Mouse (Mus musculus): Measurements from ENCODE around the gene Hist1h3g. TPM values are rescaled to one million over a fixed set of nuclear protein-coding genes. Genes with fewer than 3 reads are reported as not detected.

Hist1h3g gene
- total RNA-seq, 2 experiments from 2014 or later = 3.6 to 5.5 TPM

DNA sequence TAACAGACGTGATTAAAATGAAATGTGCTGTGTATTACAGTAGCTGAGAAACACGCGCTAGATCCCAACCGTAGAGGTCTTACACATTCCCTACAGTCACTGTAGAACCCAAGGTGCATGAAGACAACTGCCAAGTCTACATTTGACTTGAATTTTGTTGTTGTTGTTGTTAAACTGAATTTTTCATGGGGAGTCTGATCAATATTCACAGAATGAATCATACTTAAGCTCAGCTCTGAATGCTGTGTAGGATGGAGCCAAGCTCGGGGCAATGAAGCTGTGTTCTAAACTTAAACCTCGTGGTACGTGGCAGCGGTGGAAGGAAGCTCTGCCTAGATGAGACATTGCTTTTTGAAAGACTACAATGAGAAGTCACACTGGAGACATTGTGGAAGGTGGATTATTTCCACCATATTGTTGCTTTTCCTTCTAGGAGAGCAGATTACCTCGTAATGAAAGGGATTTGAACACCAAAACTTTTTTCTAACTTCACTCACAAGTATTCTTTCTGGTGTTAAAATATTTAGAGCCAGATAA lies 33.1 kb upstream of the Hist1h3g start:
- no peak for DNase-seq (ENCODE audit: low spot score in 2 of 2)
- Histone ChIP-seq H3K4me3 (no peak overlapping the region), H3K27ac (no peak overlapping the region)
- no peak for TF ChIP-seq CTCF (conservative IDR thresholded peaks at IDR 0.05)

DNA sequence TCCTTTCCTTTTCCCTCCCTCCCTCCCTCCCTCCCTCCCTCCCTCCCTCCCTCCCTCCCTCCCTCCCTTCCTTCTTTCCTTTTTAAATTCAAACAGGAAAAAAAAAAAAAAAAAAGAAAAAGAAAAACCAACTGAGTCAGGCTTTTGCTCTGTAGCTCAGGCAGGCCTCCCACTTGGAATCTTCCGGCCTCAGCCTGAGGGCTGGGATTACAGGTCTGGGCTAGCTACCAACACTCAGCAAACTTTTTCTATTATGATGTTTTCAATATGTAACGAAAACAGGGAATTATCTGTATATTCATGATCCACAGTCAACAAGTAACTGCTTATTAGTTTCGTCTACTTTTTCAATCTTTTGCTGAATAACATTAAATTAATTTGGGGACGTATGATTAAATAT lies 32.3 kb upstream of the Hist1h3g start:
- DNase-seq (ENCODE audit: low spot score in 2 of 2) = no peak
- TF ChIP-seq CTCF (conservative IDR thresholded peaks at IDR 0.05) = no peak
- no peak overlapping the region for H3K4me3 ChIP-seq
- H3K27ac ChIP-seq = no peak overlapping the region

DNA sequence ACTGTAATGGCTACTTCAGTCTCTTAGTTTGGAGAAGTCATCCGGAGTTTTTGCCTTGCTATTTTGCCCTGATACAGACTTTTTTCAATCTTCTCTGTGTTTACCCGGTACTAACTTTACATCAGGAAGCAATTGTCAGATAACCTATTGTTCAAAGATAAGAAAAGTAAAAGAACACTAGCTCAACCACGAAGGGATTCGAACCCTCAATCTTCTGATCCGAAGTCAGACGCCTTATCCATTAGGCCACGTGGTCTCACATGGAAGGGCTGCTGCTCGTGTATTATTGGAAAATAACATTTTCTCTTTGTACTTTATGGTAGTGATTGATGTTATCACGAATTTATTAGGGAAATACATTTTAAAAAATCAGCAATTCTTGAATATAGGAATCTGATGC lies 31.4 kb upstream of the Hist1h3g start:
- peak; percentile 60 to 81 for DNase-seq (ENCODE audit: low spot score in 2 of 2)
- TF ChIP-seq CTCF (conservative IDR thresholded peaks at IDR 0.05) = no peak
- H3K4me3 ChIP-seq = no peak overlapping the region
- H3K27ac ChIP-seq = no peak overlapping the region

DNA sequence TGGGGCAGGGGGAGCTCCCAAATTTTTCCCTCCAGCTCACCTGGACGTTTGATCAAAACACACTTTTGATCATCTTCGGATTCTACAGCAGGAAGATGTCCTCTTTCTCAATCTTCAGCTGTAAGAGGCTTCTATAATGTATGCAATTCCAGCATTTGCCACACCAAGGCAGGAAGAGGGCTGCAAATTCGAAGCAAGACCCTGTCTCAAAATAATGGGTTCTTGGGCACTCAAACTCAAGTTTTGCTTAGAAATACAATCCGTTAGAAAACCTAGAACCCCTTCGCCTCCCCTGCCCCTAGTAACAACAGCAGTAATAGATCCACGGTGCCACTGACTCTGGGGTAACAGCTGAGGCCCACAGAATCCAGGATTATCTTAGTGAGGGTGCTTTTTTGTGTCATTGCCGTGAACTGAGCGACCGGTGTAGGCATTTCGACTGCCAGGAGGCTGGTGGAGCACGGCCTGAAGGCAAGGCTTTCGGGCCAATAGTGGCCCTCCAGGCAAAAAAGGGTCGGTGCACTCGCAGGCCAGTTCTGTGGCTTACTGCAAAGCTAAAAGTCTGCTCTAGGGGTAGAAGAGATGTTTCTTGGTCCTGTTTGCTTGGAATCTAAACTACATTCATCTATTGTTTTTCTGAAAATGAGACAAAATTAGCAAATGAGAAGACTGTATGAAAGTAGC lies 29.4 kb upstream of the Hist1h3g start:
- no peak; the same call in 1 of the 2 replicates for TF ChIP-seq CTCF (conservative IDR thresholded peaks at IDR 0.05)
- H3K4me3 ChIP-seq = no peak overlapping the region
- H3K27ac ChIP-seq = no peak overlapping the region
- no peak for DNase-seq (ENCODE audit: low spot score in 2 of 2)

DNA sequence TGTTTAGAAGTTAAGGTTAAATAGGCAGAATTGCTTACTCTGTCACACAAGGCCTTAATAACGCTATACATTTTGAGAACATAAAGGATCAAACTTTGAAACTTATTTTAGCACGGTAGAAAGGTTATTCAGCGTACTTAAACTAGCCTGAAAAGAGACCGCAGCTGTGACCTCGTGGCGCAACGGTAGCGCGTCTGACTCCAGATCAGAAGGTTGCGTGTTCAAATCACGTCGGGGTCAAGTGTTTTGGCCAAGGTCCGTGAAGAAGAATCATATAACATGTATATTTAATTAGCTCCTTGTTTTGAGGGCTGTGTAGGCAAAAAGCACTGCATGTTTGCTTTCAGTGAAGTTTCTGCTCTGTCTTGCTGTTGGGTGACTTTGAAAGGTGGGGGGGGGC lies 28.9 kb upstream of the Hist1h3g start:
- no peak for DNase-seq (ENCODE audit: low spot score in 2 of 2)
- Histone ChIP-seq H3K27ac (no peak overlapping the region), H3K4me3 (no peak overlapping the region)
- TF ChIP-seq CTCF (conservative IDR thresholded peaks at IDR 0.05) = no peak

DNA sequence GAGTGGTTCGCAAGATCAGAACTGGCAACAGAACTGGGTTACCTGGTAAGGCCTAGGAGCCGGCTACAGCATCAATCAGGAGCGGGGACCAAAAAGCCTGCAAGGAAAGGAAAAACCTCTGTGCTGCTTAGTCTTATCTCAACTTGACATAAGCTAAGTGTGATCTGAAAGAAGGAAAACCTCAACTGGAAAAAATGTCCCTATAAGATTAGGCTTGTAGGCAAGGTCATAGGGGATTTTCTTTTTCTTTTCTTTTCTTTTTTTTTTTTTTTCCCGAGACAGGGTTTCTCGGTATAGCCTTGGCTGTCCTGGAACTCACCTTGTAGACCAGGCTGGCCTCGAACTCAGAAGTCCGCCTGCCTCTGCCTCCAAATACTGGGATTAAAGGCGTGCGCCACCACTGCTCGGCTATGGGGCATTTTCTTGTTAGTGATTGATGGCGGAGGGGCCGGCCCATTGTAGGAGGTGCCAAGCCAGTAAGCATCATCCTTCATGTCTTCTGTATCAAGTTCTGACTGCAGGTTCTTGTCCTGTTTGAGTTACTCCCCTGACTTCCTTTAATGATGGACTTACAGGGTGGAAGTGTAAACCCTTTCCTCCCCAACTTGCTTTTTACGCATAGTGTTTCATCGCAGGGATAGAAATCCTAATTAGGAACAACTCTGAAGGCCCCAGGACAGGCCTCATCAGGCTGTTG lies 28.3 kb upstream of the Hist1h3g start:
- H3K27ac ChIP-seq = no peak overlapping the region
- no peak overlapping the region for H3K4me3 ChIP-seq
- DNase-seq (ENCODE audit: low spot score in 2 of 2) = no peak
- no peak for TF ChIP-seq CTCF (conservative IDR thresholded peaks at IDR 0.05)

DNA sequence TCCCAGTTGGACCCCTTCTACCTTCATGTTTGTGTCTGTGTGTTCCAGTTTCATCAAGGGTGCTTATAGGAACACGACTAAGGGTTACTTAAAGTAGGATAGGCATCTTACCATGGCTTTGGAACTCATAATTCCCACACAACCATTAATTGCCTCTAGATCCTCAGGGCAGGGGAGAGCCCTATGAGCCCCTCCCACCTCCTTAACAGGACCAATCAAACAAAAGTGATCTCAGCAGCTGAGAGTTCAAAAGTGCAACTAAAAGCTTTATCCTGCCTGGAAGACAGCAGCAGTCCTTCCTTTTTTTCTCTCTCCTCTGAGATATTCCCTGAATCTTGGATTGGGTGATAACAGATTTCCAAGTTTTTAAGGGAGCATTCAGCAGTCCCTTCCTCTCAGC lies 25.1 kb upstream of the Hist1h3g start:
- H3K27ac ChIP-seq = no peak overlapping the region
- H3K4me3 ChIP-seq = no peak overlapping the region
- TF ChIP-seq CTCF (conservative IDR thresholded peaks at IDR 0.05) = no peak
- no peak for DNase-seq (ENCODE audit: low spot score in 2 of 2)

DNA sequence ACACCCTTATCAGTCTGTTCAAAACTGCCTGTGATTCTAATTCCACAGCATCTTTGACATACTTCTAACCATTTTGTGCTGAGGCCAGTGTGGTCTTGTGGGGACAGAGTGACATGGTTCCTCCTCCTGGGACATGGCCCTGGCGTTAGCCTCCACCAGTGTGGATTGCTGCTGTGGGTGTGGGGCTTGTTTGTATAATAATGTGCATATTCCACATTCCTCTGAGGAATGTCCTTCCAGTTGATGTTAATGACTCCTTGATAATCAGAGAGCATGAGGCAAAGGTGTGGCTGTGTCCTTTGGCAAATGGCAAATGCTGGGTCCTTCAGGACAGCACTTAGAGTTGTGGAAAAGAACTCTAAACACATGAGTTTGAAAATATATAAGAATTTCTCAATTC lies 21.7 kb upstream of the Hist1h3g start:
- Histone ChIP-seq H3K27ac (no peak overlapping the region), H3K4me3 (no peak overlapping the region)
- no peak for DNase-seq (ENCODE audit: low spot score in 2 of 2)
- TF ChIP-seq CTCF (conservative IDR thresholded peaks at IDR 0.05) = no peak

DNA sequence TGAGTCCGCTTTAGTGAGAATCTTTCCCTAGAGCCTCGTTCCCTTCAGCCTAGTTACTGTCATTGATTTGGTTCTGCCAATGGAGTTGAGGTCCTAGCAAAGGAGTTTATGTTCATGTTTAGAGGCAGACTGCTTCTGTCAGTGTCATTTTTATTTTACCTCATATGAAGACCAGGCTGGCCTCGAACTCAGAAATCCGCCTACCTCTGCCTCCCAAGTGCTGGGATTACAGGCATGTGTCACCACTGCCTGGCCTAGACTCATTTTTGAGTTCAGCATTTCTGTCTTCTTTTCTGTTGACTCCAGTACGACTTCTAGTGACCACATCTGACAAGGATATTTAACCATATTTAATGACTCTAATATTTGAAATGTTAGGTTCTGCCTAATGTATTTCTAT lies 19.9 kb upstream of the Hist1h3g start:
- Histone ChIP-seq H3K4me3 (no peak overlapping the region), H3K27ac (no peak overlapping the region)
- no peak for DNase-seq (ENCODE audit: low spot score in 2 of 2)
- no peak for TF ChIP-seq CTCF (conservative IDR thresholded peaks at IDR 0.05)

DNA sequence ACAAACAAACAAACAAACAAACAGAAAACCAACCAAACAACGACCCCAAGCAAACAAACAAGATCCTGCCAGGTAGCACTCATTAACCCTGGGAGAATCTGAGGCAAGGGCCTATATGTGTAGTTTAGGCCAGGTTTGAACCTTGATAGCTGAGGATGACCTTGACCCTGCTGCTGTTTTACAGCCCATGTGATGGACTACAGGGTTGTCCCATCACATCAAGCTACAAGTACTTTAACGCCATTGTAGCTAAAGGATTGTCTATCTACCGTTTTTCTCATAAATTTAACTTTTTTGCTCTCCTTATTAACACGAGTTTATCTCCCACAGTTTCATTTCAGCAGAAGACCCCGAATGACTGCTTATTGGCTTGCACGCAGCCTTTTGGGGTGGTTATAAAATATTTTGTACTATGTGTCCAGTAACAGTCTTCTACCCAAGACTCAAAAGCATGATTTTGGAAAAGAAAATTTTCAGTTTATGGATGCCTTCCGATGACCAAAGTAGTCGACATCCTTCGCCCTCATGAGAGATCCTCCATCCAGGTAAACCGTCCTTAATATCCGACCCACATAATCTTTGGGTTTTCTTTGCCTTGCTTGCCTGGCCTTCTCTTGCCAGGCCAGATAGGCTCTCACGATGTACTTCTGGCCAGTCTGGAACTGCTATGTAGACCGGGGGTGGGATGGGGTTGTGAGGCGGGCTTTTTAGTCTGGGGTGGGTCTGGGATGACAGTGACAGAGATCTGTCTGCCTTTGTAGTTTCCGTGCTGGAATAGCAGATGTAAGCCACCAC lies 19.2 kb upstream of the Hist1h3g start:
- DNase-seq (ENCODE audit: low spot score in 2 of 2) = no peak
- Histone ChIP-seq H3K4me3 (peak overlapping the region; percentile 58), H3K27ac (no peak overlapping the region)
- TF ChIP-seq CTCF (conservative IDR thresholded peaks at IDR 0.05) = no peak

DNA sequence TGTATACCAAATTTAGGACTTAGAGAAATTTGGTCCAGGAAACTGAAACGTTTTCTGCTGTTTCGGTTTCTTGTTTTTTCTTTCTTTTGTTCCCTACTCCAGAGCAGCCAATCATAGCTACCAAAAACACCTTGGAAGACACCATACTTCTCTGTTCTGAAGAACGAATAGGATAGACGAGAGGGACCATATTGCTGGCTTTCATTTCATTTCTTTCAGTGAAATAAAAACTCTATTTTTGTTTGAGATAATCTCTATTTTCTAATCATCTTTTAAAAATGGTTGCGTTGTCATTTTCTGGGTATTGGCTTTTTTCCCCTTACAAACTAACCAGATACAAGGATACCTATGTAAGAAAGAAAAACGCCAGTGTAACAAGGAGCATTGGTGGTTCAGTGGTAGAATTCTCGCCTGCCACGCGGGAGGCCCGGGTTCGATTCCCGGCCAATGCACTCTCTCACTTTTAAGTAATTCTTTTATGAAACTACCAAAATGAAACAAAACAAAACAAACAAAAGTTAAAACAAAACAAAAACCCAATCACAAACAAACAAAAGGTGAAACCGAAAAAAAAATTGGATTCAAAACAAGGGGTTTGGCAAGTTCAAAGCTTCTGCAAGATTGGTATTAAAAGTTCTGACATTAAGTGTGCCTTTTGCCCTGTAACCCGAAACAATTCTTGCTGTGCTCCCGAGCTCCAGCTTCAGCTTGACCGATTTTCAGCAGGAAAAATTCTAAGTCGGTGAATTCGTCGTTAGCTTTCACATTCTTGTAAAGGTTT lies 18.2 kb upstream of the Hist1h3g start:
- peak overlapping the region; percentile 58 for H3K4me3 ChIP-seq
- peak overlapping the region; percentile 71 for H3K27ac ChIP-seq
- TF ChIP-seq CTCF (conservative IDR thresholded peaks at IDR 0.05) = no peak
- peak; percentile 55 to 80 for DNase-seq (ENCODE audit: low spot score in 2 of 2)

DNA sequence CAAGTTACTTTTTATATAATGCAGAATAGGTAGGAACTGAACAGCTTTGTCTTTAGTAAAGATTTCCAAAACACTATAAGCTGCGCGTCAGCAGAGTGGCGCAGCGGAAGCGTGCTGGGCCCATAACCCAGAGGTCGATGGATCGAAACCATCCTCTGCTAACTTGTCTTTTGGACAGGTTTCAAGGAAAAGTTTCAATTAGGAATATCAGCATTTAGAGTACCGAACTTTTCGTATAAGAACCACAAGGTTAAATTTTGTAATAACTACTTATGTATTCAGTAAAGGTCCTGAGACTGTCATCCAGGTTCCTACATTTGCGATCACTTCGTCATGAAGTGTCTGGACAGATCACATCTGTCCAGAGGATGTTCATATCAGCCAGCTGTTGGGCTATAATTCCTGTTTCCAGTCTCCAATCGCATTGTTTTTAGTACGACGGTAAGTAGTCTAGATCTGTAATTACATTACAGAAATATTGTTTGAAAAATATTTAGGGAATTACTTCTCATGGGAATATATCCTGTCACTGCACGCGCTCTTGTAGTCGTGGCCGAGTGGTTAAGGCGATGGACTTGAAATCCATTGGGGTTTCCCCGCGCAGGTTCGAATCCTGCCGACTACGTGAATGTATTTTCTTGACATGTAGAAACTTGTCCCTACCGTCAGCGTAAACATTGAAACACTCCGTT lies 17.5 kb upstream of the Hist1h3g start:
- DNase-seq (ENCODE audit: low spot score in 2 of 2) = peak; percentile 90
- no peak for TF ChIP-seq CTCF (conservative IDR thresholded peaks at IDR 0.05)
- H3K4me3 ChIP-seq = peak overlapping the region; percentile 58
- H3K27ac ChIP-seq = peak overlapping the region; percentile 71
